Mouse (Mus musculus): Measurements from ENCODE around the gene Msh4.
A peak's percentile ranks its signal among the peaks of the same experiment; 100 is the strongest.

Gene Msh4

DNA sequence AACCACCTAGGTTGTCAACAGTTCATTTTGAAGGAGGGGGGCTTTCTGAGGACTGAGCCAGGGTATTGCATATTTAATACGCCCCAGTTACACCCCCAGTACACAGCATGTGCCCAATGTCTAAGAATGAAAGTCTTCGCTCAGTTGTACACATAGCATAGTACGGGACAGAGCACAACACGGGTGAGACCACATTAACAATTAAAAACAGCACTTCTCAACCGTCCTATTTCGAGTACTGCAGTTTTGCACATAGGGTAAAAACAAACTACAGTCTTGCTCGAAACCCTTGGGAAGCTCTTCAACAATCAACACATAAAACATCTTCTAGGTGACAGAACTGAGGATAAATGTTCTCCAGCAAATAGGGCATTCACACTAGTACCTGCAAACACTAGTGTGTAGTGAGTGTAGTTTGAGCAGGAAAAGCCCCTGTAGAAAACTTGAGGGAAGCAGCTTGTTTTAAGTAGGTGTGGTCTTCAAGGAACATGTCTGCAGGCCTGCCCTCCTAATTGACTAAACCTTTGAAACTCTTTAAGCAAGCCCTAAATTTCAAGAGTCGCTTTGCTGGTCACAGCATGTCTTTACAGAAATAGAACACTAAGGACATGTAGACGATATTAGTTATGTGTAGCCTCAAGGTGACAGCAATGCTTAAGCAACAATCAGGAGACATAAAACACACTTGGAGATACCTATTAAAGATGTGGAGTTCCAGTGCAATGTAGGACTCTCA, at the start of gene Msh4:
Msh4 (minus strand) TSS at position 3 of the 736 bp plus-strand sequence.
- no peak for DNase-seq

DNA sequence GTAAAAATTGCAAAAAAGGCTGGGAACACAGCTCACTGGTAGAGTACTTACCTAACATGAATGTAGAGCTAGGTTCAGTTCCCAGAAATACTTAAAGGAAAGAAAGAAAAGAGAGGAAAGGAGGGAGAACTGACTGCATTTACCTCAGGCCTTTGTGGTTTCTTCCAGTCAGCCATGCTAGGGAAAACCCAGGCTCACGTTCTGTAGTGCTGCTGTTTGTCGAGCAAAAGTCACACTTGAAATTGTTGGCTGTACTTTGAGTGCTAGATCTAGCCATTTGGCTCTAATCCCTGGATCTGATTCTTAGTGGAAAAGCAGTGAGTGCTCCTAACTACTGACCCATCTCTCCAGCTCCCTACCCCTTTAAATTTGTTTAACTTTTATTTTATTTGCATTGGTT, 42.2 kb upstream of the Msh4 start:
- DNase-seq = no peak

DNA sequence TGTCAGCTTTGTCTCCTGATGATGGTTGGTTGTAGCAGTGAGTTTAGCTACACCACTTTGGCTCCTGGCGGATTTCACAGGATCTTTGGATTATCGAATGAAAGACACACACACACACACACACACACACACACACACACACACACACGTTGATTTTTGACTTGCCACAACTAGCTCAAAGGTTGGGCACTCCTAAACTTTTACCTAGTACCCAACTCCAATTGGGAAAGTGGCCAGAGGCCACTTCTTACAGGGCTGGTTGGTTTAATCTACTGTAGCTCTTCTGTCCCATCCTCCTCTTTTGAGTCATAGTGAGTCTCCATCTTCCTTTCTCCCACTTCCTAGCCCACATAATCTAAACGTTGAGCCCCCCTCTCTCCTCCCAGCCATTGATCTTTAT, 41.3 kb upstream of the Msh4 start:
- DNase-seq = no peak

DNA sequence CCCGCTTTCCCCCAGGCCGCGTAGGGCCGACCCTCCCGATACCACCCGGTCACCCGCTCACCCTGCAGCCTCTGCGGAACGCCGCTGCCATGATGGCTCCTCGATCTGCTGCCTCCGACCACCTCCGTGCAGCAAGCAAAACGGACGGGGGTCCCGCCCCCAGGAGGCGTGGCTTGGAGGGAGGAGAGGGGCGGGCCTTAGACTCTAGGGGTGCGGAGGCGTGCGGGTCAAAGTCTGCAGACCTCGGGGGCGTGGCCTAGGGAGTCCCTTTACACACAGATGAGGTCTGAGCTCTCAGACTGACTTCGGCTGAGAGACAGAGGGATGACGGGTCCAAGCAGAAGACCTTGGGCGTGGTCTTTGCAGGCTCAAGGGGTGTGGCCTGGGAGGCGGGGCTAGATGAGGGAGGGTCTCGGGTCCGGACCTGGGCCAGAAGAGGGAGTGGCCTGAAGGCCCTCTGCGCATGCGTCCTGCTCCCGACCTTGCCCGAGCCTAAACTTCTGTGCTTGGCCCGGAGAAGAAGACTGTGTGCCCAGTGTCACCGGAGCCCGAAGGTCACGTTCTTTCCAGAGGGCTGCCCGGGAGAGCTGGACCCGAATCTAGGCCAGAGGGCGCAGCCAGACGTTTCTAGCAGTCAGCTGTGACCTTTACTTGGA, 38.5 kb upstream of the Msh4 start, which contains the start of gene Acadm:
Acadm (minus strand) TSS at position 298 of the 656 bp plus-strand sequence.
- peak; percentile 98 for DNase-seq

DNA sequence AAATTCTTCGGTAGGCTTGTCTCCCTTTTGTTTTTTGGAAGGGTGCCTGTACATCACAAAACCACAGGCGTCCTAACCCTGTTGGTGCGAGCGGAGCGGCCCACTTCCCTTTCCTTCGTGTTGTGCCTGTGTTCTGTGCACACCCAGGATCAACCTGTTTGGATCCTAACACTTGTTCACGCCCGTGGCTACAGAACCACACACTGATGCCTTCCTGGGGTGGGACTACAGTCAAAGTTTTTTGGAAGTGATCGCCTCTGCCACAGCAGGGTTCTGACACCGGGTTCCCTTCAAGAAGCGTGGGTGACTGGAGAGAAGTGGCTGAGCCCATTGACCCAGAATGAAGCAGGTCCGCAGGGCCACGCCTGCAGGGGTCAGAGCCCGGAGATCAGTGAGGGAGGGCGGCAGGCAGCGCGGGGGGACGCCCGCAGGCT, 38.0 kb upstream of the Msh4 start:
- DNase-seq = no peak

DNA sequence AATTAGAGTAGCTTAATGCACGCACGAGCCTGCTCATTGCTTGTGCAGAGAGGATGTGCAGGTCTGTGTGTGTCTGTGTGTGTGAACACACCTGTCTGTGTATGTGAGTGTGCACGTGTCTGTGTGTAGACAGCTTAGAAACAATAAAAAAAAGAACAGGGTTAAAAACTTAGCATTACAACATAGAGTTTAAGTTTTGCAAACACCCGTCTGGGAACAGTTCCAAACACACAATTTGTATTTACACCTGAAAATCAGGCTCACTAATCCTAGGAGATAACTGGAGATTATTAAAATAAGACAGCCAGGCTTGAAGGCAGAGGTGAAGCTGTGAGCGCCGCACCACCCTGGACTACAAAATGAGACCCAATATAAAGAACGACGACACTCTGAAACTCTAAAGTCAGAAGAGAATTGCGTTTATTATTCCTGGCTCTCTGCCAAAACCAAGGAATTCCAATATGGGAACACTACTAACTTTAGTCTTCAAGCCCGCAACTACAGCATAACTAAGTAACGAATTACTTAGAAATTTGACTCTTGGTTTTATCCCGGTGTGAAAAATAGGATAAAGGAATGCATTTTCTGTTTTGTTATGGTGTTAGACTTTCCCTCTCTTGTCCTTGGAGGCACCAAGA, 37.2 kb upstream of the Msh4 start:
- peak; percentile 41 for DNase-seq

DNA sequence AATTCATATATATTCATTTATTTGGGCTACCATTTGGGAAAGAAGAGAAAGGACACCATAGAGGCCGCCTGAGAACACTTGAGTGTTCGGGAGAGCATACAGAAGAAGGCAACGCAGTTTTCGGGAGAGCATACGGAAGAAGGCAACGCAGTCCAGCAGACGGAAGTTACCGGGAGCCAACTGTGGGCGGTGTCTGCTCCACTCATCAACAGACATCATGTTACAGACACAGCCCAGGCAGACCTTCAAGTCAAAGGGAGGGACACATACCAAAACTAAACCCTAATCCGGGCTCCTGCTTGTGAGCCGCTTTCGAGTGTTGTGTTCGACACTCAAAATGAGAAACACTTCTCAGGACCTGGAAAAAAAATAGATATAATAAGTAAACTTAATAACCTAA, 35.7 kb upstream of the Msh4 start:
- no peak for DNase-seq

DNA sequence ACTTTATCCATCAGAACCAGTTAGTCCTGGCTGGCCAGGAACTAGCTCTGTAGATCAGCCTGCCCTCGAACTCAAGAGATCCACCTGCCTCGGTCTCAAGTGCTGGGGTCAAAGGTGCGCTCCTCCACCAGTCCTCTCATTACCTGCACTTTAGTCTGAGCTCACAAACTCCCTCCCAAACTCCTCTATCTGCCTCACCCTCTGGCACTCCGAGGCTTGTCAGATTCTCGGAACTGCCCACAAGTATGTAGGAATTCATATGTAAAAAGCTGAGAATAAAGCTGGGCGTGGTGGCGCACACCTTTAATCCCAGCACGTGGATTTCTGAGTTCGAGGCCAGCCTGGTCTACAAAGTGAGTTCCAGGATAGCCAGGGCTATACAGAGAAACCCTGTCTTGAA, 34.5 kb upstream of the Msh4 start:
- DNase-seq = no peak

DNA sequence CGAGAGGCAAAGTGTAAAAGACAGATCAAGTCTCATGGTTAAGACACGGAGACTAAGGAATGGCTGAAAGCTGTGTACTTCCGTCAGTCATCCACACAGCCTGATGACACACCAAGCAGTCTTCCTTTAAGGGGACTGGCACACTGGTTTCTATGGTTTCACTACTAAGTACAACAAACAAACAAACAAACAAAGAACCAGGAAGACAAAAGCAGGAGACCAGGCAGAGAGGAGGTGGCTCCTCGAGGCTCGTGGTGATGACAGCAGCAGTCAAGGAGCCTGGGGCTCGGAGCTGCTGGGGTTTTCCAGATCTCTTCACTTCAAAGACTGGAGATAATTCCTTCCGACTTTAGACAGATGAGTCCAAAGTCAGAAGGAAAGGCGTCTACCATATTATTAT, 34.1 kb upstream of the Msh4 start:
- no peak for DNase-seq

DNA sequence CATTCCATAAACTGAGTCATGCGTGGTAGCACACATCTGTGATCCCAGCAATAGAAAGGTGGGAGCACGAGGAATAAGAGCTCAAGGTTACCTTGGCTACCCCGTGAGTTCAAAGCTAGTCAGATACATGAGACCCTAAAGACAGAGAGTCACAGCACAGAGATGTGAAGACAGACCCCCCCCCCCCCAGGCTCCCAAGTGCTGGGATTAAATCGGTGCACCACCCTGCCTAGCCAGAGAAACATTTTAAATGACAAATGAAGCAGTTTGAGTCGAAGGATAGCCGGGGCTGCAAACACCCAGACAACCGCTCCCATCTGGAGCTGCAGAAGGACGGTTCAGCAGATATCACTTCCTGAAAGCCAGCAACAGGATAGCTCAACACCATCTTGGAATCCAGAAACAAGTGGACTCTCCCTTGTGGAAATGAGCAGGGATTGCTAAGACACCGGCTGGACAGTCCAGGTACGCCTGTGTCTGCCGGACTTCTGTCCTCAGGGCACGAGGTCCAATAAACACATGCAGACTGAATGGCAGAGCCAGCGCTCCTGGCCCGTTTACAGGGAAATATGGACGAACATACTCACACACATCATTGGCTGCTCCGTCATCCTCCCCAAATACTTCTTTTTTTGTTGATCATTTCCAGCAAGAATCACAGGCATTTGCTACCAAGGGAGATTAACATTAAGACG, 31.3 kb upstream of the Msh4 start:
- DNase-seq = no peak

DNA sequence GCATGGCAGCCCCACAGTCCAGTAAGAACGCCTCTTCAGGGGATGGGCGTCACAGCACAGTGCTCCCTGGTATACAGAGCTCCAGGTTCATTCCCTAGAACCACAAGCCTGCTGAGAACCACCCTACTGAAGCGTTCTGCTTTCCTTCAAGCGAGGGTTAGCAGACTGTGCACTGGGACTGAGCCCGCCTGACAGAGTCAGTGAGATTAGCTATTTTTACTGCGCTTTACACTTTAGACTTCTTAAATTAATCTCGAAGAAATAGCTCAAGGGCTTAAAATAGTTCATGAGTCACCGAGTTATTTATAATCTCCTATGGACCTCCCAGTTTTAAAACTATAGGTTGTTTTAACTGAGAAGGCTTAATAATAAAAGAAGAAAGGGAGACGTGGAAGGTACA, 29.9 kb upstream of the Msh4 start:
- no peak for DNase-seq

DNA sequence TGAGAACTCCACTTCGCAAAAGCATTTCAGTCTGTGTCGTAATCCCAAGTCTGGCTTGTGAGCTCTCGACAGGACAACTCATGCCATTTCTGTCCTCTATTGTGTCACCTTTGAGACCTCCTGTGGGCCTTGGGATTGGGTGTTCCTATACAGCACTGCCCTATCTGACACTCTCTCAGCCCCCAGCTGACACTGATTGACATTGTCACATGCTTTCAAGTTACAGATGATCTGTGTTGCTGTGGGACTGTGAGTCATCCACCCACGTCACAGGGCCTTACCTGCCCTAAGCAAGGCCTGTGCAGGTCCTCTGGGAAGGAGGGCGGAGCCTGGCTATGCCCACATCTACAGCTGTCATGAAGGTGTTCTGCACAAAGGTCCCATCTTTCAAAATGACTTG, 26.5 kb upstream of the Msh4 start:
- no peak for DNase-seq

DNA sequence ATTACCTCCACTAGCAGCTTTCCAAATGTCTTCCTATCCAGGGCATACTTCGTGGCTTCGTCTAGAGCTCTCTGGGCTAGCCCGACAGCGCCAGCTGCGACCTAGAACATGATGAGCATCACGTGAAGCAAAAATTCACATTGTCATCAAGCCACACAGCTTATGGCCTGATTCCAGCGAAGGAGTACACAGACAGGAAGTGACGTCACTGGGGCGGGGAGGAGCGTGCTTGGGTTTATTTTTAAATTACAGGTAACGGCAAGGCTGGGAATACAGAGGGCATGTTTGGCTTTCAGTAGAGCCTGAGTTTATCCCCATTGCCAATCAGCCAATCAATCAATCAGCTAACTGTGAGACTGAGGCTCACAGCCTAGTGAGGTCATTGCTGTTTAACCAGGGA, 23.6 kb upstream of the Msh4 start:
- no peak for DNase-seq

DNA sequence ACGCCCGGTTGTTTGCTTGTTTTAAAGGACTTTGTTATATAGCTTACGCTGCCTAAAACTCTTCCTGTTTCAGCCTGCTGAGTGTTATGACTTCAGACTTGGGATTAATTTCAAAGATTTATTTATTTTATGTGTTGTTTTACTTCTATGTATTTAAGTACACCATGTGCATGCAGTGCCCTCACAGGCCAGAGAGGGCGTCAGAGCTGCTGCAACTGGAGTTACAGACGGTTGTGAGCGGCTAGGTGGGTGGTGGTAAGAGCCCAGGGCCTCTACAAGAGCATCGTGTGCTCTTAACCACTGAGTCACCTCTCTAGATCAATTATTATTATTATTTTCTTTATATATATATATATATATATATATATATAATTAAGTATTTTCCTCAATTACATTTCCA, 20.4 kb upstream of the Msh4 start:
- no peak for DNase-seq

DNA sequence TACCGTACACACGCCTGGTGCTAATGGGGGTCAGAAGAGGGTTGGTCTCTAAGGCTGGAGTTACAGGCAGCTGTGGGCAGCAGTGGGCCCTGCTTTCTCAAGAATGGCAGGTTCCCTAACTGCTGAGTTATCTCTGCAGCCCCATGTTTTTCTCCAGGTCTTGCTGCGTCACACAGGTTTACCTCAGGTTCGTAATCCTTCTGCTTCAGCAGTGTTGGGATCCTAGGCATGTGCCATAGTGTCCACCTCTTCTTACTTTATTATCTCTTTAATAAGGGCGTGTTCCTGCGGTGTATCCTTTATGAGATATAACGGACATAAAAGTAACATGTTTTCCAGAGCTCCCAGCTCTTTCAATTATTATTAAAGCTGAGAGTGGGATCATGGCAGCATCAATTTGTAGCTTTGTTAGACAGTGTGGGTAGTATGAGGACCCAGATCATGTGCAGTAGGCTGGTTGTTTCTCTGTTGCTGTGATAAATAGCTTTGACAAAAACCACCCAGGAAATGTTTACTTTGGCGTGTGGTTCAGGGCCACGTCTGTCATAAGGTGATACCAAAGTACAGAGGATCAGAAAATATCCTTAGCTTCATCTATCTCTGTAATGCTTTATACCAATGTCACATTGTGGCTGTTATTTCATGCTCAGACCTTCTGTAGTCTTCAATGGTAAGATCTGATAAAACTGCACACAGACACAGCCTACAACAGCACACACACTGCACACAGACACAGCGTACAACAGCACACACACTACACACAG, 15.4 kb upstream of the Msh4 start:
- DNase-seq = no peak

DNA sequence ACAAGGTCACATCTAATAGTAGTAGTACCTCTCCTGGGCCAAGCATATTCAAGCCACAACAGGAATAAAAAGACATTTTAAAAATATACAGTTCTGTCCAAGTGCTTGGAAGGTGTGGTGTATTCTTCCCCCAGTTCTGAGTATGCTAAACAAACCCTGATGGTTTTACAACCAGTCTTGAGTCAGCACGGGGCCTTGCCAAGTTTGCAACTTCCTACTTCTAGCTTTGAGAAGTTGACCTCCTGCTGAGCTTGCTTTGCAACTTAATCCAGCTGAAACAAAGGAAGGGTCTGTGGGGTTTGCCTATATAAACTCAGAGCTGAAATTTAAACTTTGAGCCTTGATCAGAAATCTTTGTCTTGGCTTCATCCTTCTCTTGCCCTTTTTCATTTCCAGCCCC, 11.3 kb upstream of the Msh4 start:
- no peak for DNase-seq

DNA sequence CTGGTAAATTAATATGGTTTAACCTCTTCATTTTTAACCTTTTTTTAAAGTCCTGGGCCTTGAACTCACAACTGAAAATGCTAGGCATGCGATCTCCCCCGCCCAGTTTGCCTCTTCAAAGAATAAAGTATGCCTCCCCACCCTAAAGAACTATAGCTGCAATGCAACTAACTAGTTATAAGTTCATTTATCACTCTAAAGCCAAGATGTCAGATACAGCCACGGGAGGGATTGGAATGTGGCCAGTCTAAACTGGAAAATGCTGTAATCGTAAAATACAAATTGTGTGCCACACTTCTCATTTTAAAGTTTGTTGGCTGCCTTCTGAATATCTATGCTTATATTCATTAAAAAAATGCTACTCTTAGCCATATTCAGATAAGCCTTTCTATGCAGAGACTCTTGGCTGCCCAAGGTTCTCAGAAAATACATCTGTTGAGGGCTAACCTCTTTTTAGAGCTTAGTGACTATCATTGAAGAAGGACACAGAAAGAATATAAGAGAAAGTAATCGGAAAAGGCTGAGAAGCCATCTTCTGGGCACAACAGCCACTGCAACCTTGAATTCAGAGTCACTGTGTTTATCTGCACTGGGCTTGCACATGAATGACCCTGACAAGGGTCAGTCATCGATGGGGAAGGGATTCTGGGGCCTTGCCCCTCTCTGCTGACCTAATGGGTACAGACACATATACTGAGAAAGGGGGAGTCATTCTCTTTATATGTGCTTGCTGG, 7.7 kb upstream of the Msh4 start:
- DNase-seq = peak; percentile 55

DNA sequence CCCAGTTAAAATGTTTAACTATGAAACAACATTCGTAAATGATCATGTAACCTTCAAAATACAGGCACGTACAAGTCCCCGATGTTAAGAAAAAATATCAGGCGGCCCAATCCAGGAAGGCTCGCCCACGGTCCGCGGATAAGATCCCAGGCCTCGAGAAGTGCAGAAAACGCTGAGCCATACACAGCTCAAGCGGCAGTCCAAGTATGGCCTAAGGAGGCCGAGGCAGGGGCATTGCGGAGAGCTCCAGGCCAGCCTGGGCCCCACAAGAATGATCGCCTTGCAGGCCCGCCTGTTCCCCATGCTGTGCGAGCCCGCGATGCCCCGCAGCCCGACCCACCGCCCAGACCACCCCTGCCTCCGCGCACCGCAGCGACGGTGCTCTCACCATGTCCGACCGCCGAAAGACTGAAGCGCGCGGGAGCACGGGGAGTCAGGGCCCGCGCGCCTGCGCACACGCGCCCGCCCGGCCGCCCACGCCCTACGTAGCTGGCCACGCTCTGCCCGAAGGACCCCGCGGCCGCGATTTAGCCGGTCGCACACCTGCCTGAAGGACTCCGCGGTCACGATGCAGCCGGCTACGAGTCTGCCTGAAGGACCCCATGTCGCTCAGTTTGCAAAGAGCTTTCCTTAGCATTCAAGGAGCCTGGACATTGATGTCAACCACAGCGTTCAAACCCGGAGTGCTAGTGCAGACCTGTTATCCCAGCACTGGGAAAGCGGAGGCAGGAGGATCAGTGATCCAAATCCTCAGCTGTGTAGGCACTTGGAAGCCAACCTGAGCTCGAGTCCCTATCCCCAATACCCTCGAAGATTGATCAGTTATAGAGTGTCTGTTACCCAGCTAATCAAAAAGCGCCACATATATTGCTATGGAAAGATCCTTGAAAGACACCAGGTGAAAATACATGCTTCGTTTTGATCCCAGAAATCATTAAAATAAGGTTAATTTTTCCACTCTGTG, 6.9 kb upstream of the Msh4 start, which contains the start of gene Rabggtb:
Rabggtb (minus strand) TSS at position 464 of the 964 bp plus-strand sequence.
- DNase-seq = peak; percentile 95

DNA sequence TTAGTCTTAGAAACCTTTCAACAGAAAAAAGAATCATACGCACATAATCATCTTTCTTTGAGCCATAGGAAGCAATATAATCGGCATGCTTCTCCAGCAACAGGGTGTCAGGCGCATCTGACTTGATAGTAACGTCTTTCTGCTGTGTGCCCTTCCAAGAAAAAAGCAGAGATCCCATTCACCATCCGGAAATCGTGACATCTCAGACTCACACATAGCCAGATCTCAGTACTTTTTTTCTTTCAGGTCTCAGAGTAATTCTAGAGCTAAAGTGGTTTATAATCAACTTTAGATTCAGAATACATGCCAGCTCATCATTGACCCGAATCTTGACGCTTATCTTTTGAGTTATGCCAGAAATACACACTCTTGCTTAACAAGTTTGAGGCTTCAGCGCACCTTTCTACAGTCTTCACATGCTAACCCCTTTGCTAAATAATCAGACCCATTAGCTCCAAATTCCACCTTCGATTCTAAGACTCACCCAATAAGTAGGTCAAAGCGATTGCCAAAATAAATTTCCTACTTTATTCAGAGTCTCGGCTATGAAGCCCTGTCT, 6.0 kb upstream of the Msh4 start:
- peak; percentile 30 for DNase-seq

DNA sequence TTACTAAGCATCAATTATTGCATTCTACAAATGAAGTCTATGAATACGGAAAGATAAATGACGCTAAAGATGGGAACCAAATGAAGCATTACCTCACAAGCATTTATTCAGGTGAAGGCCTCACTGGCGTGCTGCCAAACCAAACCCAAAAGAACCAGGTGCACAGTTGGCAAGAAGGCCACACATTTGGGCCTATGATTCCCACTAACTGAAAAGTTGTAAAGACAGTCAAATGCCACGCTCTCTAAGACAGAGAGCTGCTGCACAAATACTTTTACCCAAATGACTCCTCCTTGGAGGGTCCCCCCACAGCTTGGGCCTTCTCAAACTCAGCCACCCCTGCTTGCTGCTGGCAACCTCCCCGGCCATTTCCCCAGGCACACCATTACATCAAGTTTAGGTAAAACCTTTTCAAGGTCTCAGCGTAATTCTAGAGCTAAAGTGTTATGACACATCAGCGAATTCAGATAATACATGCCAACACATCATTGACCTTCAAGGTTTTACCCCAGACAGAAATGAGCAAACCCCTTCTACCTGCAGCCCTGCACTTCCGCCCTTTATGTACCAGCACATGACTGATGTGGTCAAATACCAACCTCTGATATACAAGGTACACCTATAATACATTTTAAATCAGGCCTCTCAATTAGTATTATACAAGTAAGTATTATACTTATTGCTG, 5.4 kb upstream of the Msh4 start:
- peak; percentile 46 for DNase-seq
